Mouse (Mus musculus): ENCODE data around the gene Txnrd2.

The Txnrd2 gene

GRCm38 (mm10) chr16:18482431-18482830 is 56.2 kb downstream of the Txnrd2 start:
- in situ Hi-C loops (cut with MboI, MseI), result no loop called here

GRCm38 (mm10) chr16:18483839-18484238 is 57.7 kb downstream of the Txnrd2 start:
- in situ Hi-C loops (cut with MboI, MseI), result no loop called here

- in situ Hi-C loops (cut with MboI, MseI), result no loop called here
These were observed 58.2 kb downstream of the Txnrd2 start for GRCm38 (mm10) chr16:18484386-18484785.

GRCm38 (mm10) chr16:18484794-18485435 is 58.7 kb downstream of the Txnrd2 start:
- in situ Hi-C loops (cut with MboI, MseI), result no loop called here

GRCm38 (mm10) chr16:18486126-18486525 is 59.9 kb downstream of the Txnrd2 start:
- in situ Hi-C loops (cut with MboI, MseI), result no loop called here

- in situ Hi-C loops (cut with MboI, MseI), result no loop called here
These were observed 64.1 kb downstream of the Txnrd2 start for GRCm38 (mm10) chr16:18490281-18490680.

- in situ Hi-C loops (cut with MboI, MseI), result no loop called here
These were observed 64.7 kb downstream of the Txnrd2 start for GRCm38 (mm10) chr16:18490894-18491293.

- in situ Hi-C loops (cut with MboI, MseI), result loop anchor here (5.0 kb wide), 1 partner anchor 46 kb away; no protein-coding TSS in a partner anchor
These were observed 71.8 kb downstream of the Txnrd2 start for GRCm38 (mm10) chr16:18497865-18498515.

- in situ Hi-C loops (cut with MboI, MseI), result loop anchor here (5.0 kb wide), 1 partner anchor 46 kb away; no protein-coding TSS in a partner anchor
These were observed 72.4 kb downstream of the Txnrd2 start, which contains the start of the genes Gnb1l and Rtl10 for GRCm38 (mm10) chr16:18498558-18498990. Gnb1l (plus strand) TSS chr16:18498713. Rtl10 (plus strand) TSS chr16:18498901.

- in situ Hi-C loops (cut with MboI, MseI), result loop anchor here (5.0 kb wide), 1 partner anchor 47 kb away; no protein-coding TSS in a partner anchor
These were observed 72.8 kb downstream of the Txnrd2 start for GRCm38 (mm10) chr16:18498996-18499395.

GRCm38 (mm10) chr16:18501531-18501930 is 75.3 kb downstream of the Txnrd2 start:
- in situ Hi-C loops (cut with MboI, MseI), result no loop called here

- in situ Hi-C loops (cut with MboI, MseI), result no loop called here
These were observed 77.6 kb downstream of the Txnrd2 start for GRCm38 (mm10) chr16:18503566-18504342.

GRCm38 (mm10) chr16:18506524-18507199 is 80.5 kb downstream of the Txnrd2 start:
- in situ Hi-C loops (cut with MboI, MseI), result no loop called here

GRCm38 (mm10) chr16:18507200-18507549 is 81.0 kb downstream of the Txnrd2 start:
- in situ Hi-C loops (cut with MboI, MseI), result no loop called here

GRCm38 (mm10) chr16:18511741-18512140 is 85.6 kb downstream of the Txnrd2 start:
- in situ Hi-C loops (cut with MboI, MseI), result no loop called here

GRCm38 (mm10) chr16:18513508-18513907 is 87.3 kb downstream of the Txnrd2 start:
- in situ Hi-C loops (cut with MboI, MseI), result no loop called here

- in situ Hi-C loops (cut with MboI, MseI), result no loop called here
These were observed 91.9 kb downstream of the Txnrd2 start for GRCm38 (mm10) chr16:18518091-18518490.

GRCm38 (mm10) chr16:18523563-18524245 is 97.5 kb downstream of the Txnrd2 start:
- in situ Hi-C loops (cut with MboI, MseI), result no loop called here

- in situ Hi-C loops (cut with MboI, MseI), result no loop called here
These were observed 102.5 kb downstream of the Txnrd2 start for GRCm38 (mm10) chr16:18528656-18529055.

All from T-helper 2 cell (primary cell).